Mouse (Mus musculus): ENCODE measurements around the gene Hpn. TPM values are rescaled to one million over a fixed set of nuclear protein-coding genes. Genes with fewer than 3 reads are reported as not detected.

Hpn gene
- total RNA-seq, 2 experiments from 2014 or later, result 1.9 to 3.9 TPM

GRCm38 (mm10) chr7:31085171-31085570 lies 29.9 kb downstream of the Hpn start:
- intact Hi-C loops (cut with DNase I), result loop anchor here (10.0 kb wide), 1 partner anchor 430 kb away; the partner anchor contains the start of gene Rbm42
- peak; percentile 56 to 70 for DNase-seq

- DNase-seq, result no peak
- intact Hi-C loops (cut with DNase I), result loop anchor here (10.0 kb wide), 1 partner anchor 429 kb away; the partner anchor contains the start of gene Rbm42
Measured at GRCm38 (mm10) chr7:31084140-31084539, 30.9 kb downstream of the Hpn start.

DNA sequence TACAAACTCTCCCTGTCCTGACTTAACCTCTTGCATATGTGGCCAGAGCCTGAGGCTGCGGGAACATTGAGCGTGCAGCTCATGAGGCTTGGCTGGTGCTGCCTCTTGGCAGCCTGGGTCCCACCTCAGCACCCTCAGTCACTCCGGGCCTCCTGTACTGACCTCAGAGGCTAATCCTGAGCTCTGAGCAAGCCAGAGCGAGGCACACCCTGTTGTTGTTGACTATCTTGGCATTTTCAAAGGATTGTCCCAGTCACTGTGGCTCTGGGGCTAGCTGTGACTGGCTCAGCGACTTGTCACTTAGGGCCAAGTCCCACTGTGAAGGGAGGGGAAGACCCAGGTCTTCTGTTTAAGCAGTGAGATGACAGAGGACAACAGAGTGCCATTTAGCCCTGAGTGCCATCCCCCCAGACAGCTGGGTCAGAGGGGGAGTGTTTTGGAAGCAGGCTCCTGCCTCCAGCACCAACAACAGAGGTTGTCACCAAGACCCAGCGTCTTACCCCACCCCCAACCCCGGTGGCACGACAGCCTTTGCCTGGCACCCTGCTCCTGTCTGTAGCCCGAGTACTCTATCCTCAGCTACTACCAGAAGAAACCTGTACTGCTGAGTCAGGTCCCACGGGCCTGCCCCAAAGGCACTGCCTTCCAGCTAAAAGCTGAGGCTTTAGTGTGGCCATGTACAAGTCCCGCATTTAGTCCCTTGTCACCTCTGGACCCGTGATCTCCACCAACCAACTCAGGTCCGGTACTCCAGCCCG lies 32.1 kb downstream of the Hpn start:
- DNase-seq, result peak; percentile 71 to 81
- intact Hi-C loops (cut with DNase I), result loop anchor here (10.0 kb wide), 1 partner anchor 428 kb away; the partner anchor contains the start of gene Rbm42

GRCm38 (mm10) chr7:31082106-31082505 lies 33.0 kb downstream of the Hpn start:
- intact Hi-C loops (cut with DNase I), result loop anchor here (10.0 kb wide), 1 partner anchor 427 kb away; the partner anchor contains the start of gene Rbm42

DNA sequence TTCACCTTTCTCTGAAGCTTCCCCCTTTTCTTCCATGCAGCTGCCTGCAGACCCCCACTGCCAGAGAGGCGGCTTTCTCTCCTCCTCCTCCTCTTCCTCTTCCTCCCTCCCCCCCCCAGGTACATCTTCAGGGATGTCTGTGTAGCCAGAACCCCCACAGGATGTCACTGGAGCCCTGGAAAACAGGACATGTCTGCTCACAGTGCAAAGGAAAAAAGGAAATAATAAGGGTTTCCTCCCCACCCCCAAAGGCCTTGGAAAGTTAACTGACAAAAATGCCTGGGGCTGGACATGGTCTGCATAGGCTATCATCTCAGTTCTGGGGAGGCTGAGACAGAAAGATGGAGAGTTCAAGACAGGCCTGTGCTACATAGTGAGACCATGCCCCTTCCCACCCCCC lies 34.0 kb downstream of the Hpn start:
- intact Hi-C loops (cut with DNase I), result loop anchor here (10.0 kb wide), 1 partner anchor 426 kb away; the partner anchor contains the start of gene Rbm42
- no peak for DNase-seq

More at GRCm38 (mm10) chr7:31082106-31082505, 33.0 kb downstream of the Hpn start:
- no peak for DNase-seq

DNA sequence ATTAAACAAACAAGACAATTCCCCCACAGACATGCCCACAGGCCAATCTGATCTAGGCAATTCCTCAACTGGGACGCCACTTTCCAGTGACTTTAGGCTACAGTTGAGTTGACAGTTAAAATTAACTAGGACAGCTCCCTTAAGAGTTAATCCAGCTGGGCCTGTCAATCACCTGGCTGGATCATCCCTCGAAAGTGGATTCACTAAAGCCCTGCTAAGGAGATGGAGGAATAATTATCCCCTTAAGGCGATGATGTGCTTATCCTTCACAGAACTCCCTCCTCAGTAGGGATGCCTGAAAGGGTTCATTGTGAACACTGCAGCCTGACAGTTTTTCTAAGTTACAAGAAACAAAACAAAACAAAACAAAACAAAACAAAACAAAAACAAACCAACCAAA lies 34.5 kb downstream of the Hpn start:
- no peak for DNase-seq
- intact Hi-C loops (cut with DNase I), result loop anchor here (10.0 kb wide), 1 partner anchor 426 kb away; the partner anchor contains the start of gene Rbm42

DNA sequence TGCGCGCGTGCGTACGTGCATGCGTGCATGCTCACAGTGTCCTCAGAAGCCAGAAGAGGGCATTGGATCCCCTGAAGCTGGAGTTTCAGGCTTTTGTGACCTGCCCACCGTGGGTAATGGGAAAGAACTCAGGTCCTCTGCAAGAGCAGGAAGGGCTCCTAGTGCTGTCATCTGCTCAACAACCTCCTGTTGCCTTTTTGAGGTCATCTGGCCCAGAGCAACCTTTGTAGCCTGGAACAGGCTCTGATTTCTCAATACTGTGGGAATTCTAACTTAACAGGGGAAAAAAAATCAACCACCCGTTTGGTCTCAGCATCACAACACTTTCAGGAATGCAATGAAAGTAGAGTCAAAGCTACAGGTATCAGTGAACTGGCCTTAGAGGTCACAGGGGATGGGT lies 35.4 kb downstream of the Hpn start:
- no peak for DNase-seq
- intact Hi-C loops (cut with DNase I), result loop anchor here (2.0 to 10.0 kb wide), 3 partner anchors 17 to 425 kb away; partner anchors contain the start of gene Rbm42

- DNase-seq, result peak in 1 of 2 experiments; percentile 53
- intact Hi-C loops (cut with DNase I), result loop anchor here (2.0 to 5.0 kb wide), 3 partner anchors 17 to 206 kb away; no protein-coding TSS in a partner anchor
Measured at GRCm38 (mm10) chr7:31077885-31078445, 37.1 kb downstream of the Hpn start.

GRCm38 (mm10) chr7:31077470-31077869 lies 37.6 kb downstream of the Hpn start:
- intact Hi-C loops (cut with DNase I), result loop anchor here (2.0 to 5.0 kb wide), 2 partner anchors 17 to 205 kb away; no protein-coding TSS in a partner anchor
- no peak for DNase-seq

GRCm38 (mm10) chr7:31076492-31076891 lies 38.6 kb downstream of the Hpn start, which contains the start of gene Fxyd3:
Fxyd3 (minus strand) TSS chr7:31076704.
- intact Hi-C loops (cut with DNase I), result loop anchor here (2.0 to 5.0 kb wide), 2 partner anchors 16 to 204 kb away; no protein-coding TSS in a partner anchor
- DNase-seq, result no peak

- no peak for DNase-seq
- intact Hi-C loops (cut with DNase I), result loop anchor here (5.0 kb wide), 1 partner anchor 202 kb away; no protein-coding TSS in a partner anchor
Measured at GRCm38 (mm10) chr7:31074713-31075069, 40.4 kb downstream of the Hpn start.

- DNase-seq, result no peak
- intact Hi-C loops (cut with DNase I), result no loop called here
Measured at GRCm38 (mm10) chr7:31074061-31074712, 40.9 kb downstream of the Hpn start.

- no peak for DNase-seq
- intact Hi-C loops (cut with DNase I), result no loop called here
Measured at GRCm38 (mm10) chr7:31073546-31073945, 41.5 kb downstream of the Hpn start.

GRCm38 (mm10) chr7:31072326-31072725 lies 42.8 kb downstream of the Hpn start:
- intact Hi-C loops (cut with DNase I), result no loop called here
- DNase-seq, result no peak

DNA sequence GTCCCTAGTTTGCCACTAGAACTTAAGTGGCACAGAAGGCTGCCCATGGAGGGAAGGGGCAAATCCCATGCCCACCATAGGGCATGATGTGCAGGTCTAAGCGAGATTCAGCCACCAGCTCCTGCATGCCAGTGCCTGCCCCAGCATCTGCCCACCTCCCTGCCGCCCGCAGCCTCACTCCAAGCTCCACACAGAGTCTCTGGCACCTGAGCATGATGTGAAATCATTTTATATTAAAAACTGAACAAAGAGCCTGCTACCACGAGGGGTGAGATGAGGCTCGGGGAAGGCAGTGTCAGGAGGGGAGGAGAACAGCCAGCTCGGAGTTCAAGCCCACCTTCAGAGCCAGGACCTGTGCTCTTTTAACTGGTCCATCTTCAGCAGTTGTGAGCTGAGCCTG lies 44.8 kb downstream of the Hpn start:
- intact Hi-C loops (cut with DNase I), result no loop called here
- no peak for DNase-seq

DNA sequence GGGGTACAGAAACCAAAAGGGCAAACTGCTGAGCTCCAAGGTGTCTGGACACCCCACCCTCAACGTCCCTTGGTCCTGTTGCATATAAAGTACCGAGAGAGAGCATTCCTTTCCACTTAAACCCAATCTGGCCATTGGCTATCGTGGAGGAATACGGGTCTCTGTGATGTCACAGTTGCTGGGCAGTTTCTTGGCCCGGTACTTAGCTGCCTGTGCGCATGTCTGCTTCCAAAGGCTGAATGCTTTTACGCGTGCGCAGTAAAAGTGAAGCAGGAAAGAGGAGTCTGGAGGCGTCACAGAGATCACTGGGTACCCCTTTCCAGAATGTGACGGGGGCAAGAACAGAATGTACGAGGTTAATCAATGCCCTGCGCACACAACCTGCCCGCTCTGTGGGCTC lies 45.6 kb downstream of the Hpn start:
- intact Hi-C loops (cut with DNase I), result no loop called here
- DNase-seq, result no peak

GRCm38 (mm10) chr7:31067836-31068235 lies 47.3 kb downstream of the Hpn start:
- DNase-seq, result no peak
- intact Hi-C loops (cut with DNase I), result no loop called here

DNA sequence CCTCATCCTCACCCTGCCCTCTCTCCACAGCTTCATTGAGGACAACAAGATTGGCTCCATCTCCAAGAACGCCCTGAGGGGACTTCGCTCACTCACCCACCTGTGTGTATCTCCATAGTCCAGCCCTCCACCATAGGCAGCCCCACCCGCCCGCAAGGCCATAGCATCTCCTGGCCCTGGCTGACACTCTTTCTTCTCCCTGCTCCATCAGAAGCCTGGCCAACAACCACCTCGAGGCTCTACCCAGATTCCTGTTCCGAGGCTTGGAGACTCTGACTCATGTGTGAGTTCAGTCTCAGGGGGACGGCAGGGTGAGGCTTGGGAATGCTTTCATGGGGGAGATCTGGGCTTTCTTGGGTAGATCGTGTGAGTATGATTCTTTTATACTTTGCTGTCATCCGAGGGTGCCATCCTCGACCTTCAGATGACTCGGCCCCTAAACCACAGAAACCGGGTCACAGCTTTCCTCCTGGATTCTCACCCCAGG lies 52.0 kb downstream of the Hpn start:
- intact Hi-C loops (cut with DNase I), result no loop called here

GRCm38 (mm10) chr7:31060621-31061010 lies 54.5 kb downstream of the Hpn start:
- no peak for DNase-seq

More for the DNA sequence above, 52.0 kb downstream of the Hpn start:
- DNase-seq, result no peak

DNA sequence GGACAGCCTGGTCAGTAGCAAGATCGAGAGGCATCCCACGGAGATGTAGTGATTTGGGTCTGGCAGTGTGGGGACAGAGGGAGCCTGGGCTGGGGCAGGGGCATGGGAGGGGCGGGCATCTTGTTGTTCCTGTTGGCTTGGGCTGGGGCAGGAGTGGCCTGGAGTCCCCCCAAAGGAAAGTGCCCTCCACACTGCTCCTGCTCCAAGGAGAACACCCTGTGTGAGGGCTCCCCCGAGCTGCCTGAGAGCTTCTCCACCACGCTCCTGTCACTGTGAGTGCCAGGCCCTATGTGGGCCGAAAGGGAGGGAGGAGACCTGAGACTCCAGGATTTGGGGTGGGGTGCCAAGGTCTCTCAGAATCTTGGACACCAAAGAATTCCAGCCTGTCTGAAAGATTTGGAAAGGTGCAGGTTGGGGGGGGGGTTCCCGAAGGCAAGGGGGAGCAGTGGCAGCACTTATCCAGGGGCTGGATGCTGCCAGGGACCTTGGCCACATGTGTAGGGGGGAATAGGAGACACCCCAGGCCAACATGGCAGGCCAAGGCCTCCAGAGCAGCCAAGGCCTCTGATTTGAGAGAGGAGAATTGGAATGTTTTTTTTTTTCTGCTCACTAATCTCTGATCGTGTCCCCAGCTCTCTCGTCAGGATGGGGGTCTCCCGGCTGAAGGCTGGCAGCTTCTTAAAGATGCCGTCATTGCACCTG lies 55.0 kb downstream of the Hpn start:
- no peak for DNase-seq
- intact Hi-C loops (cut with DNase I), result loop anchor here (1.0 to 2.0 kb wide), 2 partner anchors 17 to 37 kb away; partner anchors contain the start of gene Fxyd3

More at GRCm38 (mm10) chr7:31060621-31061010, 54.5 kb downstream of the Hpn start:
- intact Hi-C loops (cut with DNase I), result loop anchor here (2.0 kb wide), 1 partner anchor 16 kb away; the partner anchor contains the start of gene Fxyd3

Data from heart, postnatal 36 days (tissue).